Mouse (Mus musculus): ENCODE measurements around the gene Fbll1. TPM values are rescaled to one million over a fixed set of nuclear protein-coding genes. Genes with fewer than 3 reads are reported as not detected.
A peak's percentile ranks its signal among the peaks of the same experiment; 100 is the strongest.

The Fbll1 gene
- total RNA-seq, 4 experiments from 2014 or later, result not detected

- DNase-seq (ENCODE audit: low spot score), result no peak
Observed at GRCm38 (mm10) chr11:35784002-35784401, 14.7 kb downstream of the Fbll1 start.

DNA sequence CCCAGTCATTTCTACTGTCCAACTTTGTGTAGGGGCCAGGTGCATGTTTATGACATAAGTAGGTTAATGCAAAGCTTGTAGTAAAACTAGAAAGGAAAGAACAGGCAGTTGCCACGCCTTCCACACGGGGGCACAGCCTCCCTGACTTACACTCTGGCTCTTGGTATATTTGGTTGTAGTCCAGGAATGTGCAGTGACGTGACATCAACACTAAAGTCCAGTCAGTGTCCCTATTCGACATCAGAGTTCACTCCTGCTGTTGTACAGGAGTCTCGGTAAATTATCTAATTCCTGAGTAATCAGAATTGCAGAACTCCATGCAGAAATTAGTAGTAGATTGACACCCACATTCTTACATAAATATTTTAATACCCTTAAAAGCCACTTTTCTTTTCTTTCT, 15.6 kb downstream of the Fbll1 start:
- no peak for DNase-seq (ENCODE audit: low spot score)

- DNase-seq (ENCODE audit: low spot score), result no peak
Observed at GRCm38 (mm10) chr11:35782444-35782843, 16.2 kb downstream of the Fbll1 start.

GRCm38 (mm10) chr11:35780336-35780735, 18.3 kb downstream of the Fbll1 start:
- DNase-seq (ENCODE audit: low spot score), result no peak

DNA sequence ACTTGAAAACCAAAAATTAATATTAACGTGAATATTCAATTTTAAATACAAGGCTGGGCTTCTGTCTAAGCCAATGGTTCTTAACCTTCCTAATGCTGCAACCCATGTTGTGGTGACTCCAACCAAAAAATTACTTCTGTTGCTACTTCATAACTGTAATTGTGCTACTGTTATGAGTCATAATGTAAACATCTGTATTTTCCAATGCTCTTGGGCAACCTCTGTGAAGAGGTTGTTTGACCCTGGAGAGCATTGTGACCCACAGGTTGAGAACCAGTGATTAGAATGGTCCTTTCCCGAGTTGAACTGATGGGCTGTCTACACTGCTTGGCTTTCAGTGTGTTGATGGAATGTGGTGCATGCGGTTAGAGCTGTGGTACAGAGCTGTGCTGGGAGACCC, 22.2 kb downstream of the Fbll1 start:
- no peak for DNase-seq (ENCODE audit: low spot score)

- no peak for DNase-seq (ENCODE audit: low spot score)
Observed at GRCm38 (mm10) chr11:35775606-35776005, 23.1 kb downstream of the Fbll1 start.

DNA sequence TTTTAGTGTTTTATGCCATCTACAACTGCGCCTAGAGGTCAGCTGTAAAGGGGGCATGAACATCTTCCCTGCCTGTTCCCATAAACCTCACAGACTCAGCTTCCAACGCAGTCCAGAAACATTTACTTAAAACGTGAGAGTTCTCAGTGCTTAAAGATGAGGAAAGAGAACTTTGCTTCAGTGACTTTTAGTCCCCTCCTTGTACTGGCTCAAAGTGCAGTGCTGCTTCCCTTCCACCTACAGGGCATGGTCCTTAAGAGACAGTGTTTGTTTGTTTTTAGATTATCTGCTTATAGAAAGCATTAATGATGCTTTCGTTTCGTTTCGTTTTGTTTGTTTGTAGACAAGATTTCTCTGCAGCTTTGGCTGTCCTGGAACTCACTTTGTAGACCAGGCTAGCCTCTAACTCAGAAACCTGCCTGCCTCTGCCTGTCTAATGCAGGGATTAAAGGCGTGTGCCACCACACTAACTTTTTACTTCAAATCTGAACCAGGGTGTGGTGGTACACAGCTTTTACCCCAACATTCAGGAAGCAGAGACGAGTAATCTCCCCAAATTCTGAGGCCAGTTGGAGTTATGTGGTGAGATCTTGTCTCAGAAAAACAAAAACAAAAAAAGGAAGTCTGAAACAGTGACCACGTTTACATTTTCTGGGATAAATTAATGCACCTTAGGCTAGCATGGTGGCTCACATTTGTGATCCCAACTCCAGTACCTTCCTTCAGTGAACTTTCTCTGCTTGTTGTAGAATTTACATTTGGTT, 27.8 kb downstream of the Fbll1 start:
- DNase-seq (ENCODE audit: low spot score), result no peak

GRCm38 (mm10) chr11:35769746-35770437, 28.8 kb downstream of the Fbll1 start:
- peak; percentile 77 for DNase-seq (ENCODE audit: low spot score)

GRCm38 (mm10) chr11:35769188-35769745, 29.4 kb downstream of the Fbll1 start, which contains the start of gene Pank3:
TSS of gene Pank3 (plus strand) at chr11:35769484.
- peak; percentile 98 for DNase-seq (ENCODE audit: low spot score)

GRCm38 (mm10) chr11:35766845-35767244, 31.8 kb downstream of the Fbll1 start:
- DNase-seq (ENCODE audit: low spot score), result no peak

DNA sequence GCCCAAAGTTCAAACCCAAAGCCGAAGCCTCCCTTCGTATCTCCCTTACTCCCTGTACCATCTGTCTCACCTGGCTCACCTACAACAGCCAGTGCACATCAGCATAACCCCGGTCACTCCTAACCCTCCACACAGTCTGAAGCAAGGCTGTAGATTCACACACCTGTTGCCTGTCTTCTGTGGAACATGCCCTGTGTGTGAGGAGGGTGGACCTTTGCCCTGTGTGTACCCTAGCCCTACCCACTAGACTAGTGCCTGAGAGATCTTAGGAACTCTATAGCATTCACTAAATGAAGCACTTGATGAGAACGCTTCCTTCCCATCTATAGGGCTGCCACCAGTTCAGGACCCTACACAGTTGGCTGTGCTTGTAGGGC, 38.1 kb downstream of the Fbll1 start:
- DNase-seq (ENCODE audit: low spot score), result no peak

DNA sequence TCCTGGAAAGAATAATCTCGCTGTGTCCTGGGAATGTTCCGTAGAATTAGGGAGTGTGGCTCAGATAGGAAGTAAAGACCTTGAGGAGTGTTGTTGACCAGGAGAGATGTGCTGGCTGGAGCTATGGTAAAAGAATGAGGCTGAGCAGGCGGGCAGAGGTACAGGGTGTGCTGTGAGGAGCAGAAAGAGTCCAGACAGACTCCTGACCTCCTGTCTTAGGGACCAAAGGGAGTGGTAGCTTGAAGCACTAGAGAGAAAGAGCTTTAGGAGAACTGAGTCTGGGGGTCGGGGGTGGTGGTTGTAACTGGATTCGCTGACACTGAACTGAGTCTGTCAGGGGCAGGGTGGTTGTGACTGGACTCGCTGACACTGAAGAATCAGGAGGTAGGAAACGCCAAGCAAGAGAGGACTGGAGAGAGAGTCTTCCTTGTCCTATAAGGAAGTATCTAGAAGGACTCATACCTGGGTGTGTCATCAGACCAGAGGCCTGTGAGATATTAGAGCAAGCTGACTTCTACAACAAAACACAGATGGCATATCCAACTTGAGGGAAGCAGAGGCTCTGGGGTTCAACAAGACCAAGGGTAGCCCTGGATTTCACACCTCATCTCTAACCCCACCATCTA, 38.6 kb downstream of the Fbll1 start:
- no peak for DNase-seq (ENCODE audit: low spot score)

GRCm38 (mm10) chr11:35756411-35757303, 42.0 kb downstream of the Fbll1 start:
- DNase-seq (ENCODE audit: low spot score), result no peak

DNA sequence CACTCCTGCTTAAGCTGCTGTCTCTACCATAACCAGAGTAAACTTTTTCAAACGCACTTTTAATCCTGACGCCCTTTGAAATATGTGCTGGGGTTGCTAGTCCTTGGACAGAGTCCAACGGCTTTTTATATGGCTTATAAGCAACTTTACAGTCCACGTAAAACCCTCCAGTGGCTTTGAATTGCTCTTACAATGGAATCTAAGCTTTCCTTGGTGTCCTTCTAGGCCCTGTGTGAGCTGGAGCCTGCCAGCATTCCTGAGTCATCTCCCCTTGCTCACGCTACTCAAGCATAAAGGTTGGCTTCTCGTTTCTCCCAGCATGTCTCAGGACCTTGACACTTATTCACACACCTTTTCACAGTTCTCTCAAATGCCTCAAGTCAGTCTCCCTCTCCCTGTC, 43.1 kb downstream of the Fbll1 start:
- no peak for DNase-seq (ENCODE audit: low spot score)

DNA sequence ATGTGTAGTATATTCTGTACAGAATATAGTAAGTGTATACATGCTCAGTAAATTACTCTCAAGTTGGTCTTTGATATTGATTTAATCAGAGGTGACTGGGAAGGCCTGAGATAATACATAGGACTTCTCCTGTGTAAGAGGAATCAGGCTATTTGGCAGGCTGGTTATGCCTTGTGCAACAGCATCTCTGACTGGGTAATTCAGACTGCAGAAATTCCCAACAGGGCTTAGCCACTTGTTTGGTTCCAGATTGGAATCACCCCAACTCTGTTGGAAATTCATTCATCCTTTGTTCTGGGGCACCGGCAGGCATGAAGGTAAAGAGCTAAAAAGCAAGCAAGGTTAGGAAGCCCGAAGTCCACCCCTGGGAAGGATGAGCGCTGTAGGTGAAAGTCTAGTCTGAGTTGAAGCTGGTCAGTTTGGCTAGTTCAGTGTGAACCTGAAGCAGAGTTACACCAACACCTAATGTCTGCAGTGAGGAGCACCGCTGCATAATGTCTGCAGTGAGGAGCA, 43.7 kb downstream of the Fbll1 start:
- DNase-seq (ENCODE audit: low spot score), result no peak

- DNase-seq (ENCODE audit: low spot score), result peak; percentile 29
Observed at GRCm38 (mm10) chr11:35750578-35750977, 48.1 kb downstream of the Fbll1 start.

Small RNAs within 50 kb of the gene (microRNA-seq; reads per million reads assigned to microRNA genes)
- 1.4 reads per million for gene Mir103-1

Other genes with a start within 250 kb of the Fbll1 start
- gene Pank3, start 29.4 kb downstream of the Fbll1 start, total RNA-seq (2022), result 10 to 100 TPM; 15.8 to 18.8 (median 18.4) TPM
- gene Rars, start 35.6 kb upstream of the Fbll1 start, total RNA-seq (2022), result 10 to 100 TPM; 33.6 to 36.4 (median 35.1) TPM
- 1 to 10 TPM in 3 of 4 experiments, under 1 TPM in 1; 0.92 to 2.2 (median 1.6) TPM for gene Wwc1, start 181.6 kb upstream of the Fbll1 start, total RNA-seq (2022)

Measured in heart, adult 8-10 months (tissue).